Mouse (Mus musculus) kidney, adult 11 months (tissue): ENCODE results near the gene Fgf7.

Experiments used
- DNase-seq: peaks from one replicate; pipeline ENCODE4 v3.0.0; 2022

Gene Fgf7

GRCm38 (mm10) chr2:126034379-126035005 lies at the start of gene Fgf7:
Fgf7 (plus strand) TSS chr2:126034658.
- DNase-seq = no peak

- peak; percentile 3 for DNase-seq
Measured at GRCm38 (mm10) chr2:126002291-126002690, 32.2 kb upstream of the Fgf7 start.

GRCm38 (mm10) chr2:126006088-126006487 lies 28.4 kb upstream of the Fgf7 start:
- DNase-seq = peak; percentile 7

DNA sequence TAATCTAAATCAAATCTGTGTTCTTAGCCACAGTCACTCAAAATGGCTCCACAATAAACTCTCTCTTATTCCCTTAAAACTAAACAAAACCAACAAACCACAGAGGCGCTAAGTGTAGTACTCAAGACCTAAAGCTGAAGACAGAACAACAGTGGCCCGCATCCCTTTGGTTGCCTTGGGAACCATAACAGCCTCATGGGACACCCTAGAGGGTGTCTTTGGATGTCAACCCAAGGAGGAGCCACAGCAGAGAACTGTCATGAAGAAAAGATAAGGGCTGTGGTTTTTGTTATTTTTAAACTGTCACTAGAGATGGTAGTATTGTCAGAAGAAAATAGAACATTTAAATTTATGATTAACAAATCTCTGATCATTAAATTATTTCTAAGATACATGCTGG lies 27.7 kb upstream of the Fgf7 start:
- no peak for DNase-seq

- DNase-seq = no peak
Measured at GRCm38 (mm10) chr2:126014989-126015710, 19.3 kb upstream of the Fgf7 start.

DNA sequence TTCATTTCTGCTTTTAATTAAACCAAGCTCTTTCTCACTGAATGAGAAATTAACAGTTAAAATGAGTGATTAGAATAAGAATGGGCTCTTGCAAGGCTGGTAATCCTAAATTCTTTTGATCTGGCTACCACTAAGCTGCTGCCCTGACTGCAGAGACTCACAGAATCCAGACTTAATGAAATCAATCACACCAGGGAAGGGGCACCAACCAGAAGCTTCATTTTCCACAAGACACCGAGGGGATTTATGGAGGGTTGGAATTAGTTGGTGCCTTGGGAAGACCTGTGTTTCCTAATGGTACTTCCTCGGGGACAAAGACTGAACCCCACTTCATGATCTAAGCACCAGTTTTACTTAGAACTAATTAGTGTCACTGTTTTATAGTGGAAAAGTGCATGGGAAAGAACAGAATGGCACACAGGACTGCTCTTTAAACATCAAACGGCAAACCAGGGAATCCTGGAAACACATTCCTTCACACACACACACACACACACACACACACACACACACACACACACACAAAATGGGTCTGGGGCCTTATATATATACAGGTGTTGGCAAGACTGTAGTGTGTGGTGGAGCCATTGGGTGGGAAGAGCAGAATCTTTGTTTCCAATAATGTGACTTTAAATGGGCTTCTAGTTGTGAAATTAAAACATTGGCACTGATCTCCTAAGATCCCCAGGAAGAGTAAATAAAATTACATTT lies 18.5 kb upstream of the Fgf7 start:
- no peak for DNase-seq

- no peak for DNase-seq
Measured at GRCm38 (mm10) chr2:126031186-126031900, 3.1 kb upstream of the Fgf7 start.

DNA sequence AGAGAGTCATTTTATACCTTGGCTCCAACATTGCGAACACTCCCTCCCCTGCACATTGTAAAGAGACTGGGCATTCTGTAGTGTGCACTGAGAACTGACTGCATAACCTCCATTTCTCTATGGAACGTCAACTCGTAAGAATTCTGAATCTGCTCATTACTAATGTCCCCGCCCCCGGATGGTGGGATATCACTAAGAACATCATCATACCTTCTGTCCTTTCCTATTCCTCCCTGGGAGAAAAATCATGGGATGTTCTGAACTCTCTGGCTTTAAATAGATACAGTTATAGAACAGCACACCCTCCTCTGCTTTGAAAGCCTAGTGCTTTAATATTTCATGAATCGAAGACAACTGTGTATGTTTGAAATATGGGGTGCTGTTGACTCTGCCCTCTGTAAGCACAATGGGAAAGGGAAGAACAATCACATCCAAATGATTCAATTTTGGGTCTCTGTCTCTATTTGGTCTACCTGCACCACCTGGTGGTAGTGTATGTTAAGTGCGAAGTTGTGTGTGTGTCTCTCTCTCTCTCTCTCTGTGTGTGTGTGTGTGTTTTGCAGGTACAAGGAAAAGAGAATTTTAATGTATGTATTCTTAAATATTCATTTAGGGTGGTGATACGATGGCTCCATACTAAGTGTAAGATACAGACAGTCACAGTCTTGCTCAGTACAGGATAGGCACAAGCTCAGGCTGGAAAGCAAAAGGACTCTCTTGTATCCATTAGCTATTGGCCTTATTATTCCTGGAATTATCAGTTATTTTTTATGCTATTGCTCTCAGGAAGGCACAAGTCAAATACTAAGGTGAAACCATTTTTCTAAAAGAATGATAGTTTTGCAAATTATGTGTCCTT lies 1.1 kb upstream of the Fgf7 start:
- DNase-seq = no peak

DNA sequence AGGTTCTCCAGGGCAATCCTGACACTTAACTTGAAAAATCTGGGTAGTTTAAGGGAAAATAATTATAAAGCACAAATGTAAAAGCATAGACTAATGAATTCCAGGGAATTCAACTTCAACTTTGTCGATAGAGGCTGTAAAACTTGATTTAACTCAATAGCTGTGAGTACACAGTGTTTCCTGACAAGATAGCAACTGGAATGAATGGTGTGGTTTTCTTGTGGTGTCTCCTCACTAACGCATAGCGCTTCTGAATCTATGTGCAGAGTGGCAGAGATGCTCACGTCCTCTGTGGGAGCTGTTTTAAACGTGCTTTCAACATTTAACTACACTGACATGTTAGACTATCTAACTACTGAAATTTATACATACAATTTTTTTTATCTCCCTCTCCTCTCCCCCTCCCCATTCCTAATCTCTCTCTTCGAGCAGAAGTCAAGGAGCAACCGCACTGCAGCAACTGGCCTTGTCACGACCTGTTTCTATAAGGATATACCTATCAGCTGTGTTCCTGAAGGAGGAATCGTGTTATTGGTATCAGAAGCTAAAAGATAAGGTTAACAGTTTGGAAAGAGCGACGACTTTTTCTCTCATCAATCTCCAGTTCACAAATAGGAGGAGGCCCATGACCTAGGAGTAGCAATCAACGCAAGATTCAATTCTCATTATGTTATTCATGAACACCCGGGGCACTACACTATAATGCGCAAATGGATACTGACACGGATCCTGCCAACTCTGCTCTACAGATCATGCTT lies 734 bp downstream of the Fgf7 start:
- no peak for DNase-seq

GRCm38 (mm10) chr2:126036121-126036520 lies 1.7 kb downstream of the Fgf7 start:
- DNase-seq = no peak

DNA sequence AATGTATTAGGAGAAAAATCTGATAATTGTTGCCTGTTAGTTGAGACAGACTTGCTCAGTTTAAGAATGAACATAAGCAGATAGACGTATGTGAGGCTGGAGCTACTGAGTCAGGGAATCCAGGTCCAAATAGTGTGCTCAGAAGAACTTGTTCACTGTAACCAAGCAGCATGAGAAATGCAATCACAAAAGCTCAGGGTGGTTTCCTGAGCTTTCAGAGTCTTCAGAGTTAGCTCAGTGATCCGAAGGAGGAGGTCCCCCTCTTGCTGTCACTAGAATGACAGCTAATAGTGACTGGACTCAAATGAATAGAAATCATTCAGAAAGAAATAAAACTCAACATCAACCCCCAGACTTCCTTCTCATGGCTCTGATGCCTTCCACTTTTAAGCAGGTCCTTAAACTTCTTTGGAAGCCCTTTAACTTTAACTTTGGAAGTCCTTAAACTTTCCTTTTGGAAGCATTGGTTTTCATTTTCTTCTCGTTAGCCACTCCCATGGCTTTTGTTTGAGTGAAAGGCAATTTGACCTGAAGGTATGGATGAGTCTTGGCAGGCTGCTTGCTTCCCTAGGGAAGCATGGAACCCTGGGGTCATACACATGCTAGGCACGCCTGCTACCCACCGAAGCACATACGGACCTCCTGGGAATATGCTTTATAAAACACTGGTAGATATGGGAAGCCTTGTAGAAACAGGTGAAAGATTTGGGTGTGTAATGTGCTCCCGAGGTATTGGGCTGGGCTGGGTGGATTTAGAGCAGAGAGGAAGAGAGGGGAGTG lies 4.0 kb downstream of the Fgf7 start:
- DNase-seq = no peak

DNA sequence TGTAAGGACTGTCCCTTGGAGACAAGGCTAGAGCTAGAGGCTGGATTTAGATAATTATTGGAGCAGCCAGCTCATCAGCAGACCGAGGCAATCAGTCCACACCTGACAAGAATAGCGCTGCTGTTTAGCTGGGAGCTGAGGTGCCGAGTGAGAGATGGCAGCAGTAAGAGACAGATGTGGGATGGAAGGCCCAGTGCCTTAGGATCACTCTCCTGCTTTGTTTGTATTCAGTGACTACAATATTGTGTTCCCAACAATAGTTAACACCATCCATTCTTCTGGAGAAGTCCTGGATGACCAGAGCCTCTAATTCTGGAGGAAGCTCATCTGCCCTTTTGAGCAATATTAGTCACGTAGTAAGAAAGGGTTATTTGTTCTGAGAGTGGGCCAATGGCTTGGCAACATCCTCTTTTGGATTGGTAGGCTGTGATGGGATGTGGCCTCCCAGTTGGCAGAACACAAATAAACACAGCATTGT lies 5.0 kb downstream of the Fgf7 start:
- no peak for DNase-seq

GRCm38 (mm10) chr2:126040651-126041050 lies 6.2 kb downstream of the Fgf7 start:
- no peak for DNase-seq

DNA sequence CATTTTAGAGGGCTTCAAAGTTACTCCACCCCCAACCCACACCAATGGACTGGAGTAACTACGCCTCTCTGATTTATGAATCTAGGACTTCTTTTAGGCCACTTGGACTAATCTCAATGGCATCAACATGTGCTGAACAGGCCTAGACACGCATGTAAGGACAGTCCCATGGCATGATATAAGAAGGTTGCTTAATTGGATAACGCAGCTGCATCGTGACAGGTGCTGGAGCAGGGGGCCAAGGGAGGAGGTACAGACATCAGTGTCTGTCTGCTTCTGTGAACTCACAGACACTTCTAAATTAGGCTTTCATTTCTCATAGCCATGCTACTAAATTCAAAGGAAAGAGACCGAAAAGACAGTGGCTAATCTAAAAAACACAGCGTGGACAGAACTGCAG lies 6.8 kb downstream of the Fgf7 start:
- DNase-seq = no peak

GRCm38 (mm10) chr2:126042674-126043073 lies 8.2 kb downstream of the Fgf7 start:
- DNase-seq = no peak

DNA sequence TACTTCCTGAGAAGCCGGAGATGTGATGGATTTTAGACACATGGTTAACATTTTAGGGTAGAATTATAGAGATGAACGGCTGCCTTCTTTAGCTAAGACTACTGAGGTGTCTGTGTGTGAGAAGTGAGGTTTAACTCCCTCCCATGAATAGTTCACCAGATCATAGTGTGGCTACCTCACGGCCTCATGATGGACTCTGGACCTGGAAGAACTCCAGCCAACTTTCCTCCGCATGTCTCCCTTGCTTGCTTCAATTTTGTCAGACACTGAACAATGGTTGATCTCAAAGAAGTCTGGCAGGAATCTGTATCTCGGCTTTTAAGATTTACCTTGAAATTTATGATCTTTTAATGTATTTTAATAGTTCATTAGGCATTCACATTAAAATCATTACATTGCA lies 11.2 kb downstream of the Fgf7 start:
- peak; percentile 21 for DNase-seq

DNA sequence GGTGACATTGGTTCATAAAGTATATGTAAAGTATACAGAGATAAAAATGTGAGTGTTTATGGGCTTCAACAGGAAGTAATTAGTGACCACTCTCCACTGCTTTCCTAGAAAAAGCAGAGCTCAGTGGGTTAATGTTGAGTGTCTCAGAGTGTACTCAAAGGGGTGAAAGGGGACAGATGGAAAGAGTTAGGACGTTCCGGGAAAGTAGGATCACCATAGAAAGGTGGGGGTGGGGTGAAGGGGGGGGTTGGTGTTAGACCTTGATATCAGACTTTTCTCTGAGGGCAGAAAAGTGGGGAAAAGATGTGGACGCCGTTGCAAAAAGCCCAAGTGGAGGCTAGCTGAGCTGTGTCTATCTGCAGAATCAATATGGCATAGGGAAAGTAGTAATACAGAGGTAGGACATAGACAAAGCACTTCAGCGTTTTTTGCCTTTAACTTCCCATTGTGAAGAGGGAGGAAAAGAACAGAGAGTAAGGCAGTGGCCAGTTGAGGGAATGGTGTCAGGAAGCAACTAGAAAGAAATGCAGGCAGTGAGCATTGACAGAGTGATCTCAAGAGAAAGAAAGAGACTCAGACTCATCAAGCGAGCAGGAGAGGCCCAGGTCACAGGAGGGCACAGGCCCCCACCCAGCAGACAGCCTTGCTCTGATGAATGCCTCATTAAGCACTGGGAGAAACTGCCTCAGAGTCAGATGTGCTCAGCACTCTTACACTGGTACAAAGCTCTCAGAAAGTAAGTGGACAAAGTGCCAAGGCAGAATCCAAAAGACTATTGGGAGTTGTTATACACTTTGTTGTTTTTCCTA lies 18.5 kb downstream of the Fgf7 start:
- no peak for DNase-seq

DNA sequence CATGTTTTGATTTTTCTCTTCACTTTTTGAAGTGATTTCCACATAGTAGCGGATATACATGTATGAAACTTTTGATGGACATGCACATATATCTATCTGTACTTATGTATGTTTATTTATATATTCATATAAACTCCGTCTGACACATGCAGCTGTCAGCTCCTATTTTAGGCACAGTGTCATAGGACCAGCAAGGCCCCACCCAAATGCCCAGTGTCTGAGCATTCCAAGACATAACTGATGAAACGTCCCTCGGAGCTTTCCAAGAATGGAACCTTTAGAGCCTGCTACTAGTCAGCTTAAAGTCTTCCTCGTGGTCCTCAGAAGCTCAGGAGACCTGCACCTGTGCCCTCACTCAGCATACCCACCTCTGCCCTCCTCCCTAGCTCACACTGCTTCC lies 19.2 kb downstream of the Fgf7 start:
- no peak for DNase-seq

DNA sequence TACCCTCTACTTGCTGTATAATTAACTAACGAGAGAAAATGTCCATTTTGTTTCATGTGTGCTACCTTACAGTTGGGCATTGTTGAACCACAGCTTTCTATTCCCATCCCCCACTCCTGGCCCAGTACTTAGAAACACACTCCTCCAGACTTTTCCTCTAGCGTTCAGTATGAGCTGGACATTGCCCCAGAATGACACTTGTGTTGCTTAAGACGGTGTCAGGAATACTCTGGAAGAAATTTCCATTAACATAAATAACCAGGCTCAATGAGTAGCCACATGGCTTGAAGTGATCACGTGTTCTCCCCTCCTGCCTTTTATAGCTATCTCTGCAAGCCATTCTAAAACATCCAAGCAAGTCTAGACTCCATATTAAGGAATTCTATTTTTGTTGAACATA lies 26.1 kb downstream of the Fgf7 start:
- DNase-seq = peak; percentile 11
